Mouse (Mus musculus): ENCODE results near the gene Hemk1. TPM values are rescaled to one million over a fixed set of nuclear protein-coding genes. Genes with fewer than 3 reads are reported as not detected.

Hemk1 gene
- polyA plus RNA-seq (2012; rRNA removed): 29.5 and 35.9 TPM in 2 replicates

- DNase-seq (ENCODE audit: low read depth): peak; percentile 94
- TF ChIP-seq CTCF (IDR thresholded peaks at IDR 0.05; ENCODE audit: borderline replicate concordance, extremely low read depth, insufficient read depth, insufficient read length): no peak
- TF ChIP-seq POLR2A (IDR thresholded peaks at IDR 0.05; ENCODE audit: borderline replicate concordance, extremely low read depth, insufficient read depth, insufficient read length, poor library complexity, severe bottlenecking): no peak
Measured at GRCm38 (mm10) chr9:107338172-107338883, at the start of gene Hemk1. Hemk1 (minus strand) TSS chr9:107338350.

GRCm38 (mm10) chr9:107387708-107388107, 49.6 kb upstream of the Hemk1 start:
- no peak for TF ChIP-seq CTCF (IDR thresholded peaks at IDR 0.05; ENCODE audit: borderline replicate concordance, extremely low read depth, insufficient read depth, insufficient read length)
- DNase-seq (ENCODE audit: low read depth): peak; percentile 14

GRCm38 (mm10) chr9:107386722-107387121, 48.6 kb upstream of the Hemk1 start:
- no peak for DNase-seq (ENCODE audit: low read depth)
- TF ChIP-seq POLR2A (IDR thresholded peaks at IDR 0.05; ENCODE audit: borderline replicate concordance, extremely low read depth, insufficient read depth, insufficient read length, poor library complexity, severe bottlenecking) (no peak), CTCF (IDR thresholded peaks at IDR 0.05; ENCODE audit: borderline replicate concordance, extremely low read depth, insufficient read depth, insufficient read length) (peak; percentile 52; the same call in 1 of the 2 replicates)

- peak; percentile 31 for DNase-seq (ENCODE audit: low read depth)
- TF ChIP-seq CTCF (IDR thresholded peaks at IDR 0.05; ENCODE audit: borderline replicate concordance, extremely low read depth, insufficient read depth, insufficient read length): no peak
- no peak for TF ChIP-seq POLR2A (IDR thresholded peaks at IDR 0.05; ENCODE audit: borderline replicate concordance, extremely low read depth, insufficient read depth, insufficient read length, poor library complexity, severe bottlenecking)
Measured at GRCm38 (mm10) chr9:107384396-107384795, 46.2 kb upstream of the Hemk1 start.

DNA sequence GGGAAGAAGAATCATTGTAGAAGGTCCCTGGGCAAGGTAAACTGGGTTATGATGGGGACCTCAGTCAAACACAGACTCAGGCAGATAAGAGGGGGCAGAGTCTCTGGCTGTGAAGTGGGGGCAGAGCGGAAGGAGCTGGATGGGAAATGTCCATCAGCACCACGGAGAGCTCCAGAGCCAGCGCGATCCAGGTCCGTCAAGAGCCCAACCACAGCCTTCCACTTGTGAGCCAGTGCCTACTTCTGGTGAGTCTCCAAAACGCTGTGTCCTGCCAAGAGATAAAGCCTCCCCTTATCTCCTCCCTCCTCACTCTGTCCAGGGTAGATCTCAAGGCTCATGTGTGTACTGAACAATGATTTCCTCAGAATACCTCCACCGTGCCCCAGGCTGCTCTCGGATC, 43.6 kb upstream of the Hemk1 start:
- TF ChIP-seq POLR2A (IDR thresholded peaks at IDR 0.05; ENCODE audit: borderline replicate concordance, extremely low read depth, insufficient read depth, insufficient read length, poor library complexity, severe bottlenecking): no peak
- no peak for TF ChIP-seq CTCF (IDR thresholded peaks at IDR 0.05; ENCODE audit: borderline replicate concordance, extremely low read depth, insufficient read depth, insufficient read length)
- peak; percentile 15 for DNase-seq (ENCODE audit: low read depth)

GRCm38 (mm10) chr9:107377961-107378512, 39.9 kb upstream of the Hemk1 start:
- TF ChIP-seq CTCF (IDR thresholded peaks at IDR 0.05; ENCODE audit: borderline replicate concordance, extremely low read depth, insufficient read depth, insufficient read length): peak; percentile 39; the same call in 1 of the 2 replicates
- peak; percentile 28; the same call in 1 of the 2 replicates for TF ChIP-seq POLR2A (IDR thresholded peaks at IDR 0.05; ENCODE audit: borderline replicate concordance, extremely low read depth, insufficient read depth, insufficient read length, poor library complexity, severe bottlenecking)
- DNase-seq (ENCODE audit: low read depth): peak; percentile 83

- TF ChIP-seq POLR2A (IDR thresholded peaks at IDR 0.05; ENCODE audit: borderline replicate concordance, extremely low read depth, insufficient read depth, insufficient read length, poor library complexity, severe bottlenecking): no peak
- no peak for TF ChIP-seq CTCF (IDR thresholded peaks at IDR 0.05; ENCODE audit: borderline replicate concordance, extremely low read depth, insufficient read depth, insufficient read length)
Measured at GRCm38 (mm10) chr9:107375451-107375850, 37.3 kb upstream of the Hemk1 start.

GRCm38 (mm10) chr9:107374623-107375022, 36.5 kb upstream of the Hemk1 start:
- no peak for TF ChIP-seq POLR2A (IDR thresholded peaks at IDR 0.05; ENCODE audit: borderline replicate concordance, extremely low read depth, insufficient read depth, insufficient read length, poor library complexity, severe bottlenecking)
- TF ChIP-seq CTCF (IDR thresholded peaks at IDR 0.05; ENCODE audit: borderline replicate concordance, extremely low read depth, insufficient read depth, insufficient read length): peak; percentile 49
- DNase-seq (ENCODE audit: low read depth): no peak

More at GRCm38 (mm10) chr9:107375451-107375850, 37.3 kb upstream of the Hemk1 start:
- DNase-seq (ENCODE audit: low read depth): no peak

DNA sequence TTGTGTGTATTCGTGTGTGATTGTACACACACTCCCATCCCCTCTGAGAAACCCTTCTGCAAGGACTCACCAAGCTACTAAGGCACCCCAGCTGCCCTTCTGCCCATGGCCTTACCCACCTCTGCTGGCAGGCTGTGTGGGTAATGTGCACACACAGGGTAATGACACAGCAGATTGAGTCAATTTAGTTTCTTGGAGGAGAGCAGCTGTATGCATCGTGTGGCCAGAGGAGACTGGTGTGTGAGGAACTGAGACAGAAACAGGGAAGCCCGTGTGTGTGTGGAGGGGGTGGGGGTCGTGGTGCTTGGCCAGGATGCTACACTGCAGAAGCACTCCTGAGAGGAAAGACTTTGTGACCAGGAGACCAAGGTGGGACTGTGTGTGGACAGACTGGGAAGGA, 34.3 kb upstream of the Hemk1 start:
- peak; percentile 17 for DNase-seq (ENCODE audit: low read depth)
- TF ChIP-seq CTCF (IDR thresholded peaks at IDR 0.05; ENCODE audit: borderline replicate concordance, extremely low read depth, insufficient read depth, insufficient read length) (no peak), POLR2A (IDR thresholded peaks at IDR 0.05; ENCODE audit: borderline replicate concordance, extremely low read depth, insufficient read depth, insufficient read length, poor library complexity, severe bottlenecking) (no peak)

DNA sequence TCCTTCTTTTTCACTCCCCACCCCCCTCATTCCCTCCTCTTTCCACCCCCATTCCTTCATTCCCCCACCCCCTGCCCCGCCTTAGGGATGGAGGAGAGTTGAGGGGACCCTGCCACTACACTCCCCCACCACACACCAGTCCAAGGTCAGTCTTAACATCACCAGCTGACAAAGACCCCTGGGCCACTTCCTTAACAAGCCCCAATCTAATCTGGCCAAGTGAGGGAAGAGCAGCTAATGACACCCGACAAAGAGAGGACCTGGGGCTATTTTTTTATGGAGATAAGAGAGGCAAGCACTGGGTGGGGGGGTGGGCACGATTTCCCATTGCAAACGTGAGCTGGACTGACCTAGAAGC, 31.9 kb upstream of the Hemk1 start:
- TF ChIP-seq POLR2A (IDR thresholded peaks at IDR 0.05; ENCODE audit: borderline replicate concordance, extremely low read depth, insufficient read depth, insufficient read length, poor library complexity, severe bottlenecking) (no peak), CTCF (IDR thresholded peaks at IDR 0.05; ENCODE audit: borderline replicate concordance, extremely low read depth, insufficient read depth, insufficient read length) (no peak)
- DNase-seq (ENCODE audit: low read depth): no peak

- peak; percentile 71 for DNase-seq (ENCODE audit: low read depth)
- no peak for TF ChIP-seq POLR2A (IDR thresholded peaks at IDR 0.05; ENCODE audit: borderline replicate concordance, extremely low read depth, insufficient read depth, insufficient read length, poor library complexity, severe bottlenecking)
- no peak for TF ChIP-seq CTCF (IDR thresholded peaks at IDR 0.05; ENCODE audit: borderline replicate concordance, extremely low read depth, insufficient read depth, insufficient read length)
Measured at GRCm38 (mm10) chr9:107369270-107370105, 31.3 kb upstream of the Hemk1 start.
